Mouse (Mus musculus) heart, embryonic 13.5 days (tissue): Measurements from ENCODE around the gene Lamb3. TPM values are rescaled to one million over a fixed set of nuclear protein-coding genes. Genes with fewer than 3 reads are reported as not detected.
A peak's percentile ranks its signal among the peaks of the same experiment; 100 is the strongest.

Experiments used
- ATAC-seq: fragments of 200-750 bp; cut with Nextera tagmentation; 2 replicates; pipeline ENCODE4 v1.8.0; 2017; ENCODE audit warnings: moderate TSS enrichment; ENCODE audit not compliant: insufficient number of reproducible peaks, low FRiP score, low TSS enrichment; ENCODE audit errors: extremely low read depth
- H3K27ac ChIP-seq: fragments of 300-500 bp; sonication (generic); replicated peaks from 2 replicates; pipeline ENCODE4 v1.5.1; 2015; ENCODE audit warnings: moderate library complexity, mild to moderate bottlenecking, inconsistent platforms
- H3K27me3 ChIP-seq: fragments of 300-500 bp; sonication (generic); replicated peaks from 2 replicates; pipeline ENCODE4 v1.6.1; 2015; ENCODE audit warnings: mild to moderate bottlenecking, inconsistent platforms
- H3K36me3 ChIP-seq: fragments of 300-500 bp; sonication (generic); 2 replicates; pipeline ENCODE4 v1.6.1; 2015; ENCODE audit warnings: mild to moderate bottlenecking, inconsistent platforms
- H3K4me1 ChIP-seq: fragments of 300-500 bp; sonication (generic); 2 replicates; pipeline ENCODE4 v1.6.1; 2015; ENCODE audit warnings: inconsistent platforms
- H3K4me2 ChIP-seq: fragments of 300-500 bp; sonication (generic); 2 replicates; pipeline ENCODE4 v1.6.1; 2015; ENCODE audit warnings: inconsistent platforms, mild to moderate bottlenecking, moderate library complexity
- H3K4me3 ChIP-seq: fragments of 300-500 bp; sonication (generic); 2 replicates; pipeline ENCODE4 v1.5.1; 2015; ENCODE audit warnings: moderate library complexity, mild to moderate bottlenecking, inconsistent platforms
- H3K9ac ChIP-seq: fragments of 300-500 bp; sonication (generic); 2 replicates; pipeline ENCODE4 v1.6.1; 2015; ENCODE audit warnings: inconsistent platforms, mild to moderate bottlenecking, moderate library complexity
- H3K9me3 ChIP-seq: fragments of 300-500 bp; sonication (generic); 2 replicates; pipeline ENCODE4 v1.6.1; 2016; ENCODE audit warnings: inconsistent platforms
- WGBS: fragments of 180-500 bp; shearing (Covaris S2); methylation state at CpG from one replicate; pipeline ENCODE4 v1.1.7; 2015; ENCODE audit warnings: mixed read lengths; 5-methylcytosine and 5-hydroxymethylcytosine counted together
- polyA plus RNA-seq: library from polyadenylated mRNA; unstranded; fragments of >200 nt; fragmentation: Nextera tagmentation; extraction: Ambion mirVana; gene quantifications from 2 replicates; pipeline ENCODE4 v1.2.1, GENCODE M21; 2015

The Lamb3 gene
- polyA plus RNA-seq, 1 experiment from 2014 or later: 2.3 TPM

- Histone ChIP-seq H3K9ac (no peak overlapping the region), H3K9me3 (no peaks in the 10 kb centered on the region), H3K27me3 (no peaks in the 10 kb centered on the region), H3K36me3 (peaks cover 38% of the 10 kb centered on the region), H3K27ac (no peak overlapping the region), H3K4me2 (no peak overlapping the region), H3K4me1 (peaks cover 4% of the 10 kb centered on the region), H3K4me3 (no peak overlapping the region)
- 79% methylated on average over 10 of the region's 10 CpGs for WGBS
- no peak for ATAC-seq
Measured at GRCm38 (mm10) chr1:193349702-193350545, 142.4 kb downstream of the Lamb3 start.

DNA sequence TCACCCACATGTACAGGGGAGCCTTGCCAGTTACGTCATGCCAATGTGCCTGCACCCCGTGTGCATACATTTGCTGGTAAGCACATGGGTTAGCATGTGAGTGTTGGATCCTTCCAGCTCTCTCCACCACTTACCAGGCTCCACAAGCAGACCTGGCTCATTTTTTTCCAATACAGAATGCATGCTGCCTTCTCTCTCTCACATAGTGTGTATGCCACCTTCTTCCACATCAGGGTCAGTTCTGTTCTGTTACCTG lies 143.0 kb downstream of the Lamb3 start:
- Histone ChIP-seq H3K4me2 (no peak overlapping the region), H3K27ac (no peak overlapping the region), H3K36me3 (peaks cover 41% of the 10 kb centered on the region), H3K9me3 (no peaks in the 10 kb centered on the region), H3K9ac (no peak overlapping the region), H3K27me3 (no peaks in the 10 kb centered on the region), H3K4me1 (peaks cover 4% of the 10 kb centered on the region), H3K4me3 (no peak overlapping the region)
- 96% methylated on average over 2 of the region's 2 CpGs for WGBS
- no peak for ATAC-seq

GRCm38 (mm10) chr1:193351583-193351982 lies 144.1 kb downstream of the Lamb3 start:
- 80% methylated on average over 3 of the region's 3 CpGs for WGBS
- no peak for ATAC-seq
- no peaks in the 10 kb centered on the region for H3K9me3 ChIP-seq
- H3K27ac ChIP-seq: no peak overlapping the region
- no peak overlapping the region for H3K4me2 ChIP-seq
- no peak overlapping the region for H3K9ac ChIP-seq
- peaks cover 4% of the 10 kb centered on the region for H3K4me1 ChIP-seq
- H3K36me3 ChIP-seq: peaks cover 47% of the 10 kb centered on the region
- no peak overlapping the region for H3K4me3 ChIP-seq
- no peaks in the 10 kb centered on the region for H3K27me3 ChIP-seq

DNA sequence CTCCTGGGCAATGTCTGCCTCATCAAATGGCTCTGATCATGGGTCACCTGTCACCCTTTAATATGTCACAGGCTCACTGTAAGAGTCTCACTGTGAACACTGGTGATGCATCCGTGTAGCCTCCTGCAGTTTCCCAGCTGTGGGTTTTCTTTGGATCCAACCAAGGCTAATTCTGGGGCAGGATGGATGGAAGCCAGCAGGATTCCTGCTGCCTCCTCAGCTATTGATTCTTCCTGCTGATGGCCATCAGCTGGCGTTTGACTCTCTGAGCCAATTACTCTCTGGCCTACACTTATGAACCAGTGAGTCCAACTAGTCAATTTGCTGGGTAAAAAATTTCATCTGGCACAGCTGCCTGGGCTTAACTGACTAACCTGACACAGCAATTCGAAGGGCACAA lies 151.7 kb downstream of the Lamb3 start:
- H3K36me3 ChIP-seq: peaks cover 24% of the 10 kb centered on the region
- 64% methylated on average over 3 of the region's 3 CpGs for WGBS

DNA sequence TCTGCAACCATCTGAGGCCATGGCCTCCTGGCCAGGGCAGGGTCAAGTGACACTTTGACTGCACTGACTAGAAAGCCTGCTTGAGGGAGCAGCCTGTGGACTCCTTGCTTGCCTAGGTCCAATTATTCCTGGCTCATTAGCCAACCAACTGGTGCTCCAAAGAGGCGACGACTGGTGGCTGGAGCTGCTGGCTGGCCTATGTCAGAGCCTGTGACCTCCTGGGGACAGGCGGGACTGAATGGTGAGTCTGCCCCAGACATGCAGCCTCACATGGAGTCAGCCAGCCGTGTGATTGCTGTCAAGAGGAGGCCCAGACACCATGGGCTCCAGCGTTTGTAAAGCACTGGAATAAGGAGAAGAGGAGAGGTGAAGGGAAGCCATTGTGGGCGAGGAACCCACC lies 153.7 kb downstream of the Lamb3 start:
- no peak for ATAC-seq
- H3K27me3 ChIP-seq: no peaks in the 10 kb centered on the region
- peaks cover 15% of the 10 kb centered on the region for H3K36me3 ChIP-seq
- no peak overlapping the region for H3K4me2 ChIP-seq
- peaks cover 10% of the 10 kb centered on the region for H3K4me1 ChIP-seq
- H3K9ac ChIP-seq: 0 out of 2 replicates have a peak overlapping the region, but pooled peaks have one; percentile 2
- no peak overlapping the region for H3K4me3 ChIP-seq
- H3K27ac ChIP-seq: no peak overlapping the region
- WGBS: 50% methylated on average over 6 of the region's 6 CpGs
- no peaks in the 10 kb centered on the region for H3K9me3 ChIP-seq

More for the DNA sequence above, 151.7 kb downstream of the Lamb3 start:
- Histone ChIP-seq H3K4me3 (no peak overlapping the region), H3K27ac (no peak overlapping the region), H3K27me3 (no peaks in the 10 kb centered on the region), H3K4me1 (peaks cover 10% of the 10 kb centered on the region), H3K9ac (no peak overlapping the region), H3K4me2 (no peak overlapping the region), H3K9me3 (no peaks in the 10 kb centered on the region)
- no peak for ATAC-seq

DNA sequence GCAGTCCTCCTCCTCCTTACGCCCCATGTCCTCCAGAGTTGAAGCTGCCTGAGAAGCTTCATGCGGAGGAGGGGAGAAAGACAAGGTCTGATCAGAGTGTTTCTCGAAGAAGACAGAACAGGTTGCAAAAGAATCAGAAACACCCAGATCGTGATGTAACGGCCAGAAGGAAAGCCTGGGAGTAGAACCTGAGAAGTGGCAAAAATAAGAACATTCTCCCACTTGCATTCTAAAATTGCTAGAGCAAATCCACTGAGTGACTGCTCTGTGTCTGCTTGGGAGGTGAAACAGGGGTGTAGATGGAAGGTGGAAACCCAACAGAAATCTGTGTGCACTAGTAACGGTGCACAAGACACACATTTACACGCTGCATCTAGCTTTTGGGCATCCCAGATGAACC lies 154.6 kb downstream of the Lamb3 start:
- Histone ChIP-seq H3K4me2 (no peak overlapping the region), H3K9ac (no peak overlapping the region), H3K4me3 (no peak overlapping the region), H3K36me3 (peaks cover 12% of the 10 kb centered on the region), H3K4me1 (peaks cover 10% of the 10 kb centered on the region), H3K27ac (no peak overlapping the region), H3K27me3 (no peaks in the 10 kb centered on the region), H3K9me3 (no peaks in the 10 kb centered on the region)
- WGBS: 78% methylated on average over 7 of the region's 7 CpGs
- ATAC-seq: no peak

DNA sequence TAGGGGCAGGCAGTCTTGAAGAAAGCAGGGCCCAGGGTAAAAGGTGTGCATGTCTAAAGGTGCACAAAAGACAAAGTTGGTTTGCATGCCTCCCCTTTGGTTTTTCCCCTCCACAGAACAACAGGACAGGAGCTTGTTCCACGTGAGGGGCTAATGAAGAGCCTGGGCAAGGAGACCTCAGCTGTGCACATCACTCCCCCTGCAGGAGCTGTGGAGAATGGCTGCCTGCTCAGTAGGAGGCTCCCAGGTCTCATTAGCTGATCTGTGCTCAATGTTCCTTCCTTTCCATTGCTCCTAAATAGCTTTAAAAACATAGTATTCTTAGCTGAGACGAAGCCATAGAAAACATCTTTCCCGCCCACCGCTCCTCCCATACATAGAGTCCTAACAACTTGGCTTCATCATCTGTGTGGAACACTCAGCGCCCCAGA lies 156.3 kb downstream of the Lamb3 start:
- no peak for ATAC-seq
- Histone ChIP-seq H3K9ac (no peak overlapping the region), H3K4me2 (no peak overlapping the region), H3K9me3 (no peaks in the 10 kb centered on the region), H3K27me3 (no peaks in the 10 kb centered on the region), H3K4me3 (no peak overlapping the region), H3K27ac (no peak overlapping the region), H3K36me3 (peaks cover 8% of the 10 kb centered on the region), H3K4me1 (peaks cover 25% of the 10 kb centered on the region)
- 63% methylated on average over 5 of the region's 5 CpGs for WGBS

GRCm38 (mm10) chr1:193368055-193368454 lies 160.6 kb downstream of the Lamb3 start:
- H3K27me3 ChIP-seq: no peaks in the 10 kb centered on the region
- peak overlapping the region; percentile 73 for H3K4me2 ChIP-seq
- peak overlapping the region; percentile 17; the same call in 1 of the 2 replicates for H3K4me3 ChIP-seq
- H3K4me1 ChIP-seq: peaks cover 34% of the 10 kb centered on the region
- 0 out of 2 replicates have a peak, but pooled peaks have one; percentile 6 for ATAC-seq
- peak overlapping the region; percentile 72 for H3K27ac ChIP-seq
- 20% methylated on average over 10 of the region's 10 CpGs for WGBS
- no peaks in the 10 kb centered on the region for H3K36me3 ChIP-seq
- peak overlapping the region; percentile 83 for H3K9ac ChIP-seq
- H3K9me3 ChIP-seq: no peaks in the 10 kb centered on the region

DNA sequence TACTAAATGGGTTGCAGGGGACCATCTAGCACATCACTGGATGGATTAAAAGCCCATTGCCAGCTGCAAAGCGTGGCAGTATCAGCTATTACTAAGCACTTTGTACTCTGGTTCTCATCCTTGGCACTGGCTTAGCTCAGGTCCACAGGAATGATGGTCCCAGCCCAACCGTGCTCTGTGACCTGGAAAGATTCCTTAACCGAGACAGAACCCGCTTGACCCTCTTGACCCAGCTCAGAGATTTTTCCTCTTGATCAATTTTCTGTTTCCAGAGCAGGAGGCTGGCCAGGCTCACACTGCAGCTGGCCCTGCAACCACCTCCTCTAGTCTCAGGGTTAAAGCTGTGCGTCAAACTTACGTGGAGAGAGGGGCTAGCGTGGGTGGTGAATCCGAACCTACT lies 161.6 kb downstream of the Lamb3 start:
- Histone ChIP-seq H3K4me2 (peak overlapping the region; percentile 73), H3K4me1 (peaks cover 34% of the 10 kb centered on the region), H3K9me3 (no peaks in the 10 kb centered on the region), H3K9ac (peak overlapping the region; percentile 83), H3K36me3 (no peaks in the 10 kb centered on the region), H3K27ac (no peak overlapping the region), H3K27me3 (no peaks in the 10 kb centered on the region), H3K4me3 (peak overlapping the region; percentile 57)
- ATAC-seq: no peak
- 50% methylated on average over 8 of the region's 8 CpGs for WGBS

- ATAC-seq: no peak; the same call in 1 of the 2 replicates
- Histone ChIP-seq H3K27me3 (no peaks in the 10 kb centered on the region), H3K9ac (peak within 1 kb of the TSS; percentile 83)
Measured at GRCm38 (mm10) chr1:193370096-193370495, 162.6 kb downstream of the Lamb3 start, which contains the start of gene Camk1g. Gene Camk1g (minus strand): TSS chr1:193370298.

GRCm38 (mm10) chr1:193373906-193374413 lies 166.5 kb downstream of the Lamb3 start:
- 76% methylated on average over 6 of the region's 6 CpGs for WGBS
- H3K4me3 ChIP-seq: no peak overlapping the region
- no peak overlapping the region for H3K9ac ChIP-seq
- H3K27me3 ChIP-seq: no peaks in the 10 kb centered on the region
- no peak for ATAC-seq
- no peak overlapping the region for H3K27ac ChIP-seq
- no peak overlapping the region for H3K4me2 ChIP-seq
- H3K9me3 ChIP-seq: no peaks in the 10 kb centered on the region
- H3K36me3 ChIP-seq: no peaks in the 10 kb centered on the region
- H3K4me1 ChIP-seq: peaks cover 25% of the 10 kb centered on the region

More at GRCm38 (mm10) chr1:193370096-193370495, 162.6 kb downstream of the Lamb3 start, which contains the start of gene Camk1g:
- peak within 1 kb of the TSS; percentile 73 for H3K4me2 ChIP-seq
- H3K27ac ChIP-seq: peak within 1 kb of the TSS; percentile 71
- peaks cover 34% of the 10 kb centered on the region for H3K4me1 ChIP-seq
- no peaks in the 10 kb centered on the region for H3K36me3 ChIP-seq
- WGBS: 2% methylated on average over 2 of the region's 2 CpGs
- H3K4me3 ChIP-seq: peak within 1 kb of the TSS; percentile 57
- H3K9me3 ChIP-seq: no peaks in the 10 kb centered on the region
